Mouse (Mus musculus): ENCODE results near the gene Sirt7. TPM values are rescaled to one million over a fixed set of nuclear protein-coding genes. Genes with fewer than 3 reads are reported as not detected.
A peak's percentile ranks its signal among the peaks of the same experiment; 100 is the strongest.

Sirt7 gene
- polyA plus RNA-seq, 1 experiment from 2014 or later = 34.3 TPM

- no peak overlapping the region for H3K4me2 ChIP-seq
- 89% methylated on average over 11 of the region's 11 CpGs for WGBS
- H3K27ac ChIP-seq = no peak overlapping the region
- H3K36me3 ChIP-seq = peaks cover 27% of the 10 kb centered on the region
- no peaks in the 10 kb centered on the region for H3K9me3 ChIP-seq
- H3K4me1 ChIP-seq = peaks cover 45% of the 10 kb centered on the region
- H3K4me3 ChIP-seq = no peak overlapping the region
- H3K27me3 ChIP-seq = no peaks in the 10 kb centered on the region
- no peak for ATAC-seq (ENCODE audit: borderline replicate concordance, extremely low read depth, low FRiP score, low TSS enrichment)
- H3K9ac ChIP-seq = no peak overlapping the region
Observed at GRCm38 (mm10) chr11:120626785-120627467, 1.9 kb upstream of the Sirt7 start.

- Histone ChIP-seq H3K4me1 (peaks cover 22% of the 10 kb centered on the region), H3K4me3 (peak overlapping the region; percentile 75), H3K9ac (peak overlapping the region; percentile 70), H3K36me3 (peaks cover 44% of the 10 kb centered on the region), H3K9me3 (no peaks in the 10 kb centered on the region), H3K27me3 (no peaks in the 10 kb centered on the region), H3K27ac (peak overlapping the region; percentile 77), H3K4me2 (peak overlapping the region; percentile 93)
- under 1% methylated on average over 53 of the region's 53 CpGs for WGBS
- peak; percentile 79; the same call in 1 of the 2 replicates for ATAC-seq (ENCODE audit: borderline replicate concordance, extremely low read depth, low FRiP score, low TSS enrichment)
Observed at GRCm38 (mm10) chr11:120624680-120625111, 344 bp downstream of the Sirt7 start.

DNA sequence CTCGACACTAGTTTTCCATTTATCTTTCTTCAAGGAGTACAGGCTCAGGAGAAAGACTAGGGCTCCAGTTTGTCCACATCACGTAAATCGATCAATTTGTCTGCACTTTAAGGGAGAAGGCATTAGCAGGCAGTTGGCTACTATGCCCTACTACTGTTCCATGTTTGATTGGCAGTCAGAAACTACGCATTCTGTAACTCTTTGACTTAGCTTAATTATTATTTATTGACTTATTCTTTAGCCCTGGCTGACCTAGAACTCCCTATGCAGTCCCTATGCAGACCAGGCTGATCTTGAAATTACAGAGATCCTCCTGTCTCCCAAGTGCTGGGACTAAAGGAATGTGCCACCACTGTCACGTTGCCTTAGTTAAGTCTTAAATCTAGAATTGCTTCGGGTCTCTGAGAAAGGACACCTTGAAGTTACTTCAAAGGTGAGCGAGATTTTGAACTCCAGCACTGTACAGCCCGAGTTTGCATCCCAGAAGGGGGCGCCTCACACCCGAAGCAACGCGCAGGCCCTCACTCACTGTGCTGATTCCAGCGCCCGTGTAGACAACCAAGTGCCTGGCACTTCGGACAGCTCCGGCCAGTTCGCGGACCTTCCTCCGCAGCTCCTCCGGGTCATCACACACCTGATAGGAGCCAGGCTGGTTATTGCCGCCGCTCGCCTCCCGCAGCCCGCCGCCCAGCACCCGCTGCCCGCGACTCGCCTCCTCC, 920 bp downstream of the Sirt7 start:
- H3K4me1 ChIP-seq = peaks cover 18% of the 10 kb centered on the region
- H3K9ac ChIP-seq = peak overlapping the region; percentile 70
- H3K36me3 ChIP-seq = peaks cover 45% of the 10 kb centered on the region
- WGBS = 11% methylated on average over 30 of the region's 30 CpGs
- H3K9me3 ChIP-seq = no peaks in the 10 kb centered on the region
- peak overlapping the region; percentile 77 for H3K27ac ChIP-seq
- no peaks in the 10 kb centered on the region for H3K27me3 ChIP-seq
- H3K4me2 ChIP-seq = peak overlapping the region; percentile 93
- peak overlapping the region; percentile 75 for H3K4me3 ChIP-seq
- peak; percentile 78 for ATAC-seq (ENCODE audit: borderline replicate concordance, extremely low read depth, low FRiP score, low TSS enrichment)

GRCm38 (mm10) chr11:120622805-120623204, 2.2 kb downstream of the Sirt7 start:
- no peak overlapping the region for H3K4me2 ChIP-seq
- H3K9ac ChIP-seq = no peak overlapping the region
- no peak overlapping the region for H3K27ac ChIP-seq
- no peak overlapping the region for H3K4me3 ChIP-seq
- H3K4me1 ChIP-seq = peaks cover 21% of the 10 kb centered on the region
- ATAC-seq (ENCODE audit: borderline replicate concordance, extremely low read depth, low FRiP score, low TSS enrichment) = no peak
- WGBS = 88% methylated on average over 6 of the region's 6 CpGs
- no peaks in the 10 kb centered on the region for H3K9me3 ChIP-seq
- H3K27me3 ChIP-seq = no peaks in the 10 kb centered on the region
- peaks cover 50% of the 10 kb centered on the region for H3K36me3 ChIP-seq

- H3K36me3 ChIP-seq = peaks cover 43% of the 10 kb centered on the region
- H3K4me2 ChIP-seq = no peak overlapping the region
- H3K4me1 ChIP-seq = peaks cover 24% of the 10 kb centered on the region
- H3K9me3 ChIP-seq = no peaks in the 10 kb centered on the region
- H3K27me3 ChIP-seq = no peaks in the 10 kb centered on the region
- ATAC-seq (ENCODE audit: borderline replicate concordance, extremely low read depth, low FRiP score, low TSS enrichment) = no peak
- 90% methylated on average over 14 of the region's 14 CpGs for WGBS
- no peak overlapping the region for H3K27ac ChIP-seq
- H3K9ac ChIP-seq = no peak overlapping the region
- no peak overlapping the region for H3K4me3 ChIP-seq
Observed at GRCm38 (mm10) chr11:120620195-120620594, 4.8 kb downstream of the Sirt7 start.

DNA sequence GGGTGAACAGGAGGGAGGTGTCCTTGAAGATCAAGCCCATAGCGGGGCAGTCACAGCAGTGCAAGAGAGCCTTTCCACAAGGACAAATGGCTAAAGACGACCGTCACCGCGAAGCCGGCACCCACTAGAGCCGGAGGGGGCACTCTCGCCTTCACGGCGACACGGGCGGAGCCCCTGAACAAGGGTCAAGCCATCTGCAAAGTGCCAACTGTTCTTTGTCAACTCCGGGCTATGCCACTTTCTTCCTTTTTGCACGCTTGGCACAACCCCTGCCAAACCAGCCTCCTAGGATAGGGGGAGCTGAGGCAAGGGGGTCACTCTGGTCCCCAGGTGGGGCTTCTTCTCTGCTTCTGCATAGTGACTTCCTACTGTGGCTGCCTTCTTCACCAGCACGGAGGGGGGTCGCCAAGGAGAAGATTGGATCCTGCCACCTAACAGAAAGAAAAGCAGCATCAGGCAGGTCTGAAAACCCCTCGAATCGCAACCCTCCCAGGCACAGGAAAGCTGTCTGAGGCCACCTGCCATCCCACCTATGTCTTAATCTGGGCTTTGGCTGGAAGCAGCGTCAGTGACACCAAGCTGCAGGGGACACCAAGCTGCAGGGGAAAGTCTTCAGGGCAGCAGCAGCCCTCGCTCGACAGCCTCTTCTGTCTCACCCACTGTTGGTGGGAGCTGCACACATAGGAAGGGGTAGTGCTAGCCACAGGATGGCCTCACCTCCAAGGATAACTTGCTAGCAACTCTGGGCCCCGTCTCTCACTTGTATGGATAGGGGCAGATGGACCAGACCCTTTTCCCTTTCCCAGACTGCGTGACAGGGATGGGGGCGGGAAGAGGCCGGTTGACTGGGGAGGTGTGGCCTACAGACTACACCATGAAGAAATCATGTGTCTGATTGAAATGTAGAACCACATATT, 6.2 kb downstream of the Sirt7 start:
- Histone ChIP-seq H3K9ac (no peak overlapping the region), H3K9me3 (no peaks in the 10 kb centered on the region), H3K27ac (no peak overlapping the region), H3K4me3 (no peak overlapping the region), H3K36me3 (peaks cover 52% of the 10 kb centered on the region), H3K4me2 (no peak overlapping the region), H3K4me1 (peaks cover 18% of the 10 kb centered on the region), H3K27me3 (no peaks in the 10 kb centered on the region)
- no peak for ATAC-seq (ENCODE audit: borderline replicate concordance, extremely low read depth, low FRiP score, low TSS enrichment)
- 87% methylated on average over 25 of the region's 25 CpGs for WGBS

DNA sequence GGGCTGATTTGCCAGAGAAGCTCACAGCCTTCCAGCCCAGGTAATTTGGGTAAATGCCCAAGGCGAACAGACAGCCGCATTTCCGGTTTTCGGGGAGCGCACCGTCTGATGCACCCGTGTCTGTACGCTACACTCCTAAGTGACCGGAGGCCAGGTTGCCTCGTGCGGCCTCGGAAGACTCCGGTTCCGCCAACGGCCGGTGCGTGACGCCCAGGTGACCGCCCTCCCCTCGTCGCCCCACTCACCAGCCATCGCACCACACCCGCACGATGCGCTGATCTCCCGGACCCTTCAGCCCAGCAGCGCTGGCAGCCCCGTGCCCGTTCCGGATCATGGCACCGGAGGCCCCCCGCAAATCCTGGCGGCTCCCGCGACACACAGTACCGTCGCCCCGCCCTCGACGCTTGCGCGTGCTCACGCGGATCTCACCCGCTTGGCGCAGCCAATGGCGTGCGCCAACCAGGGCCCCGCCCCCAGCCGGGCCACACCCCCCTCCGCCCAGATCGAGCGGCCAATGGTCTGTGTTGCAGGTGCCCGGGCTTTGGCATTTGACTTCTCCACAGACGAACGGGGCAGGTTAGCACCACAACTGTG, 7.4 kb downstream of the Sirt7 start, which contains the start of gene Pcyt2:
Gene Pcyt2 (minus strand): TSS at position 418 of the 594 bp plus-strand sequence.
- Histone ChIP-seq H3K9ac (peak within 1 kb of the TSS; percentile 86), H3K4me2 (peak within 1 kb of the TSS; percentile 89), H3K36me3 (peaks cover 52% of the 10 kb centered on the region), H3K4me1 (peaks cover 14% of the 10 kb centered on the region), H3K27ac (peak within 1 kb of the TSS; percentile 68), H3K27me3 (no peaks in the 10 kb centered on the region), H3K4me3 (peak within 1 kb of the TSS; percentile 95), H3K9me3 (no peaks in the 10 kb centered on the region)
- peak; percentile 92 for ATAC-seq (ENCODE audit: borderline replicate concordance, extremely low read depth, low FRiP score, low TSS enrichment)
- WGBS = under 1% methylated on average over 56 of the region's 56 CpGs

DNA sequence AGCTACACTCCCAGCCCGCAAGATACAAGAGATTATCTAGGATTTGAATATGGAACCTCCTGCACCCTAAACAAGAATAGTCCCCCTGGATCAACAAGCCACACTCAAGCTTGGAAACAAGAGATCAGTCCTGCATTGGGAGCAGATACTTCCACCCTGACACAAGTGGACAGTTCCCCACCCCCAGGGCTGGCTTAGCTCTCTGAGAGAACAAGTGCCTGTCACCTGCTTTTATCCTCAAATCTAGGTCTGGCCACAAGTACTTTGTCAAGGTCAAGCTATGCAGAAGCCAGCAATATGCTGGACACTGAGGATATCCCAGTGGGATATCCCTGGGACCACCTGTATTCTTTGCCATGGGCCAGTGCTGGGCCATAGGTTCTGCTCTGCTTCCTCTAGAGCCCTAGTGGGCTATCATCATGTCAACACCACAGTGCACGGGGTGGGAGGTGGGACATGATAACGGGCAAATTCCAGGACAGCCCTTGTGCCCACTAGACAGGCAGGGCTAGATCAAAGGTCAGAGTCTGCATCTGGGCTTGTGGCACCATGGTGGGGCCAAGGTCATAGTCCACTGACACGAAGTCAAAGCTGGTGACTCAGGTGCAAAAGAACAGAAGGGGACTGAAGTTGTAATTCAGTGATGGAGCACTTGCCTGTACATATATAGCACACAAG, 8.3 kb downstream of the Sirt7 start:
- Histone ChIP-seq H3K4me1 (peaks cover 14% of the 10 kb centered on the region), H3K36me3 (peaks cover 57% of the 10 kb centered on the region), H3K9me3 (no peaks in the 10 kb centered on the region), H3K4me3 (peak overlapping the region; percentile 95), H3K27me3 (no peaks in the 10 kb centered on the region), H3K9ac (peak overlapping the region; percentile 86), H3K27ac (no peak overlapping the region), H3K4me2 (peak overlapping the region; percentile 89)
- ATAC-seq (ENCODE audit: borderline replicate concordance, extremely low read depth, low FRiP score, low TSS enrichment) = no peak
- WGBS = 38% methylated on average over 4 of the region's 4 CpGs

DNA sequence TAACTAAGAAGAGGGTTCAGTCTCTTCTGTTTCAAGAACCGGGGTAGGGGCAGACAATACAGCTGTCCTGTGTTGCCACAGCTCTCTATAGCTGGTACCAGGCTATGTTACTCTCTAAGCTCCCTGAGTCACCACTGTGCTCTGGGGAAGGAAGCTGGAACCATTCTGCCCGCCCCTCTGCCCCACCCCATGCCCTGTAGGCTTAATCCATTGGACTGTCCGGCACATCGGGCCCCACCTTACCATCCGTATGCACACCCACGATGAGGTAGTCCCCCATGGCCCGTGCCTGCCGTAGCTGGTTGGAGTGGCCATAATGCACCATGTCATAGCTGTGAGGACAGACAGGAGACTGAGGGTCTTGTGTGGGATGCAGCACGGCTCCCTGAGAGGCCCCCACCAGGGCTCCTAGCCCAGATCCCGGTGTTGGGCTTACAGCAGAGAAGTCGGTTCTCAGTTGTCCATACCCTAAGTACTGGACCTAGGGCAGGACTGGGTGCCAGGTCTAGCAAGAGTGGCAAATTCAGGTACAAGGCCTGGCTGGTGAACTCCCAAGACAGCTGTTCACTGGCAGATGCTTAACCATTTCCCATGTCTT, 9.3 kb downstream of the Sirt7 start:
- Histone ChIP-seq H3K4me2 (no peak overlapping the region), H3K36me3 (peaks cover 62% of the 10 kb centered on the region), H3K4me3 (no peak overlapping the region), H3K9ac (no peak overlapping the region), H3K27ac (no peak overlapping the region), H3K4me1 (peaks cover 14% of the 10 kb centered on the region), H3K9me3 (no peaks in the 10 kb centered on the region), H3K27me3 (no peaks in the 10 kb centered on the region)
- WGBS = 90% methylated on average over 11 of the region's 11 CpGs
- ATAC-seq (ENCODE audit: borderline replicate concordance, extremely low read depth, low FRiP score, low TSS enrichment) = no peak

GRCm38 (mm10) chr11:120615167-120615566, 9.9 kb downstream of the Sirt7 start:
- H3K27me3 ChIP-seq = no peaks in the 10 kb centered on the region
- H3K9ac ChIP-seq = no peak overlapping the region
- no peak overlapping the region for H3K4me3 ChIP-seq
- H3K27ac ChIP-seq = no peak overlapping the region
- H3K4me1 ChIP-seq = peaks cover 14% of the 10 kb centered on the region
- WGBS = 90% methylated on average over 6 of the region's 6 CpGs
- H3K4me2 ChIP-seq = no peak overlapping the region
- H3K9me3 ChIP-seq = no peaks in the 10 kb centered on the region
- H3K36me3 ChIP-seq = peaks cover 59% of the 10 kb centered on the region
- ATAC-seq (ENCODE audit: borderline replicate concordance, extremely low read depth, low FRiP score, low TSS enrichment) = no peak

Data from lung, embryonic 15.5 days (tissue).